Mouse (Mus musculus): ENCODE measurements around the gene Rasal1.
A peak's percentile ranks its signal among the peaks of the same experiment; 100 is the strongest.

Gene Rasal1

GRCm38 (mm10) chr5:120648569-120649373 lies at the start of gene Rasal1:
Gene Rasal1, plus strand, starts transcription at chr5:120648812.
- peak; percentile 27 for DNase-seq (ENCODE audit: low read depth, low spot score)

- DNase-seq (ENCODE audit: low read depth, low spot score): no peak
Observed at GRCm38 (mm10) chr5:120599625-120600024, 49.0 kb upstream of the Rasal1 start.

- no peak for DNase-seq (ENCODE audit: low read depth, low spot score)
Observed at GRCm38 (mm10) chr5:120600946-120601668, 47.5 kb upstream of the Rasal1 start.

- no peak for DNase-seq (ENCODE audit: low read depth, low spot score)
Observed at GRCm38 (mm10) chr5:120602210-120602609, 46.4 kb upstream of the Rasal1 start.

- DNase-seq (ENCODE audit: low read depth, low spot score): no peak
Observed at GRCm38 (mm10) chr5:120603515-120603914, 45.1 kb upstream of the Rasal1 start.

- DNase-seq (ENCODE audit: low read depth, low spot score): peak; percentile 71
Observed at GRCm38 (mm10) chr5:120604839-120605238, 43.8 kb upstream of the Rasal1 start.

- DNase-seq (ENCODE audit: low read depth, low spot score): no peak
Observed at GRCm38 (mm10) chr5:120605241-120605661, 43.4 kb upstream of the Rasal1 start.

GRCm38 (mm10) chr5:120605688-120606087 lies 42.9 kb upstream of the Rasal1 start:
- peak; percentile 89 for DNase-seq (ENCODE audit: low read depth, low spot score)

- no peak for DNase-seq (ENCODE audit: low read depth, low spot score)
Observed at GRCm38 (mm10) chr5:120606590-120607200, 41.9 kb upstream of the Rasal1 start.

- DNase-seq (ENCODE audit: low read depth, low spot score): no peak
Observed at GRCm38 (mm10) chr5:120607335-120607734, 41.3 kb upstream of the Rasal1 start.

GRCm38 (mm10) chr5:120609246-120609775 lies 39.3 kb upstream of the Rasal1 start:
- DNase-seq (ENCODE audit: low read depth, low spot score): no peak

- no peak for DNase-seq (ENCODE audit: low read depth, low spot score)
Observed at GRCm38 (mm10) chr5:120610906-120611305, 37.7 kb upstream of the Rasal1 start.

GRCm38 (mm10) chr5:120611416-120611815 lies 37.2 kb upstream of the Rasal1 start:
- DNase-seq (ENCODE audit: low read depth, low spot score): no peak

- DNase-seq (ENCODE audit: low read depth, low spot score): no peak
Observed at GRCm38 (mm10) chr5:120612442-120612821, 36.2 kb upstream of the Rasal1 start, which contains the start of the genes Rita1 and Ddx54. Gene Rita1, minus strand, starts transcription at chr5:120612589. Gene Ddx54, plus strand, starts transcription at chr5:120612739.

- peak; percentile 100 for DNase-seq (ENCODE audit: low read depth, low spot score)
Observed at GRCm38 (mm10) chr5:120612822-120613604, 35.6 kb upstream of the Rasal1 start.

GRCm38 (mm10) chr5:120615903-120616302 lies 32.7 kb upstream of the Rasal1 start:
- DNase-seq (ENCODE audit: low read depth, low spot score): no peak

GRCm38 (mm10) chr5:120618778-120619177 lies 29.8 kb upstream of the Rasal1 start:
- DNase-seq (ENCODE audit: low read depth, low spot score): no peak

GRCm38 (mm10) chr5:120619201-120619600 lies 29.4 kb upstream of the Rasal1 start:
- DNase-seq (ENCODE audit: low read depth, low spot score): no peak

- peak; percentile 76 for DNase-seq (ENCODE audit: low read depth, low spot score)
Observed at GRCm38 (mm10) chr5:120620375-120621077, 28.1 kb upstream of the Rasal1 start.

GRCm38 (mm10) chr5:120621078-120621765 lies 27.4 kb upstream of the Rasal1 start:
- DNase-seq (ENCODE audit: low read depth, low spot score): no peak
